Mouse (Mus musculus): ENCODE data around the gene Gimap8. TPM values are rescaled to one million over a fixed set of nuclear protein-coding genes. Genes with fewer than 3 reads are reported as not detected.

The Gimap8 gene
- polyA plus RNA-seq, 1 experiment from 2014 or later: 0.42 TPM

- Histone ChIP-seq H3K4me1 (peaks cover 19% of the 10 kb centered on the region), H3K27ac (replicated peaks) (no peak within 1 kb of the TSS), H3K4me3 (peak within 1 kb of the TSS; percentile 49), H3K36me3 (no peaks in the 10 kb centered on the region), H3K4me2 (replicated peaks) (peak within 1 kb of the TSS; percentile 76), H3K27me3 (peaks cover 18% of the 10 kb centered on the region), H3K9ac (replicated peaks) (peak within 1 kb of the TSS; percentile 50), H3K9me3 (no peaks in the 10 kb centered on the region)
- ATAC-seq (replicated peaks): no peak
- WGBS: 21% methylated on average over 8 of the region's 8 CpGs
These were observed 20.6 kb upstream of the Gimap8 start, which contains the start of gene AI854703 for GRCm38 (mm10) chr6:48626464-48626863. AI854703 (plus strand) TSS chr6:48626764.

GRCm38 (mm10) chr6:48626984-48627383 lies 20.1 kb upstream of the Gimap8 start:
- Histone ChIP-seq H3K36me3 (no peaks in the 10 kb centered on the region), H3K4me3 (peak overlapping the region; percentile 49), H3K9me3 (no peaks in the 10 kb centered on the region), H3K27me3 (peaks cover 18% of the 10 kb centered on the region), H3K27ac (replicated peaks) (no peak overlapping the region), H3K9ac (replicated peaks) (peak overlapping the region; percentile 50), H3K4me1 (peaks cover 19% of the 10 kb centered on the region), H3K4me2 (replicated peaks) (peak overlapping the region; percentile 76)
- peak; percentile 36; the same call in 1 of the 2 replicates for ATAC-seq (replicated peaks)
- WGBS: under 1% methylated on average over 32 of the region's 32 CpGs

- ATAC-seq (replicated peaks): 0 out of 2 replicates have a peak, but pooled peaks have one; percentile 9
- Histone ChIP-seq H3K4me2 (replicated peaks) (peak overlapping the region; percentile 76), H3K9me3 (no peaks in the 10 kb centered on the region), H3K27me3 (peaks cover 18% of the 10 kb centered on the region), H3K4me3 (peak overlapping the region; percentile 49), H3K4me1 (peaks cover 19% of the 10 kb centered on the region), H3K27ac (replicated peaks) (no peak overlapping the region), H3K36me3 (no peaks in the 10 kb centered on the region), H3K9ac (replicated peaks) (peak overlapping the region; percentile 50)
- WGBS: 8% methylated on average over 7 of the region's 7 CpGs
These were observed 19.5 kb upstream of the Gimap8 start for GRCm38 (mm10) chr6:48627511-48627924.

GRCm38 (mm10) chr6:48628377-48628776 lies 18.7 kb upstream of the Gimap8 start:
- H3K27me3 ChIP-seq: peaks cover 18% of the 10 kb centered on the region
- no peak overlapping the region for H3K9ac ChIP-seq (replicated peaks)
- H3K36me3 ChIP-seq: no peaks in the 10 kb centered on the region
- H3K27ac ChIP-seq (replicated peaks): no peak overlapping the region
- H3K4me1 ChIP-seq: peaks cover 19% of the 10 kb centered on the region
- H3K4me2 ChIP-seq (replicated peaks): no peak overlapping the region
- no peaks in the 10 kb centered on the region for H3K9me3 ChIP-seq
- no peak for ATAC-seq (replicated peaks)
- H3K4me3 ChIP-seq: no peak overlapping the region
- 85% methylated on average over 3 of the region's 3 CpGs for WGBS

- Histone ChIP-seq H3K27me3 (peaks cover 18% of the 10 kb centered on the region), H3K9ac (replicated peaks) (peak overlapping the region; percentile 66), H3K4me2 (replicated peaks) (peak overlapping the region; percentile 91), H3K9me3 (no peaks in the 10 kb centered on the region), H3K36me3 (no peaks in the 10 kb centered on the region), H3K27ac (replicated peaks) (peak overlapping the region; percentile 37), H3K4me3 (peak overlapping the region; percentile 54), H3K4me1 (peaks cover 19% of the 10 kb centered on the region)
- ATAC-seq (replicated peaks): peak; percentile 65
- 13% methylated on average over 54 of the region's 54 CpGs for WGBS
These were observed 18.0 kb upstream of the Gimap8 start for GRCm38 (mm10) chr6:48628808-48629660.

- WGBS: 20% methylated on average over 13 of the region's 13 CpGs
- Histone ChIP-seq H3K4me3 (peak overlapping the region; percentile 54), H3K27me3 (peaks cover 18% of the 10 kb centered on the region), H3K36me3 (no peaks in the 10 kb centered on the region), H3K9ac (replicated peaks) (peak overlapping the region; percentile 66), H3K9me3 (no peaks in the 10 kb centered on the region), H3K27ac (replicated peaks) (peak overlapping the region; percentile 37; the same call in 1 of the 2 replicates), H3K4me1 (peaks cover 19% of the 10 kb centered on the region), H3K4me2 (replicated peaks) (peak overlapping the region; percentile 91)
- peak; percentile 7; the same call in 1 of the 2 replicates for ATAC-seq (replicated peaks)
These were observed 17.4 kb upstream of the Gimap8 start for GRCm38 (mm10) chr6:48629661-48630034.

- ATAC-seq (replicated peaks): no peak
- Histone ChIP-seq H3K4me2 (replicated peaks) (no peak overlapping the region), H3K4me1 (peaks cover 19% of the 10 kb centered on the region), H3K27me3 (peaks cover 14% of the 10 kb centered on the region), H3K36me3 (no peaks in the 10 kb centered on the region), H3K4me3 (no peak overlapping the region), H3K9ac (replicated peaks) (no peak overlapping the region), H3K27ac (replicated peaks) (no peak overlapping the region), H3K9me3 (no peaks in the 10 kb centered on the region)
- WGBS: 83% methylated on average over 8 of the region's 8 CpGs
These were observed 16.2 kb upstream of the Gimap8 start for GRCm38 (mm10) chr6:48630831-48631230.

GRCm38 (mm10) chr6:48635105-48635504 lies 11.9 kb upstream of the Gimap8 start:
- no peak for ATAC-seq (replicated peaks)
- Histone ChIP-seq H3K4me3 (no peak overlapping the region), H3K9ac (replicated peaks) (no peak overlapping the region), H3K36me3 (no peaks in the 10 kb centered on the region), H3K4me1 (no peaks in the 10 kb centered on the region), H3K9me3 (no peaks in the 10 kb centered on the region), H3K27me3 (no peaks in the 10 kb centered on the region), H3K4me2 (replicated peaks) (no peak overlapping the region), H3K27ac (replicated peaks) (no peak overlapping the region)
- 90% methylated on average over 2 of the region's 2 CpGs for WGBS

- no peaks in the 10 kb centered on the region for H3K4me1 ChIP-seq
- 55% methylated on average over 6 of the region's 6 CpGs for WGBS
These were observed 10.5 kb upstream of the Gimap8 start for GRCm38 (mm10) chr6:48636515-48636914.

GRCm38 (mm10) chr6:48637811-48638500 lies 9.1 kb upstream of the Gimap8 start:
- no peaks in the 10 kb centered on the region for H3K9me3 ChIP-seq
- H3K4me1 ChIP-seq: no peaks in the 10 kb centered on the region
- no peak overlapping the region for H3K4me2 ChIP-seq (replicated peaks)
- no peaks in the 10 kb centered on the region for H3K27me3 ChIP-seq
- no peak overlapping the region for H3K27ac ChIP-seq (replicated peaks)
- no peak for ATAC-seq (replicated peaks)
- H3K36me3 ChIP-seq: no peaks in the 10 kb centered on the region
- no peak overlapping the region for H3K4me3 ChIP-seq
- H3K9ac ChIP-seq (replicated peaks): no peak overlapping the region
- 67% methylated on average over 6 of the region's 6 CpGs for WGBS

More at GRCm38 (mm10) chr6:48636515-48636914, 10.5 kb upstream of the Gimap8 start:
- Histone ChIP-seq H3K27ac (replicated peaks) (no peak overlapping the region), H3K9ac (replicated peaks) (no peak overlapping the region), H3K36me3 (no peaks in the 10 kb centered on the region), H3K9me3 (no peaks in the 10 kb centered on the region), H3K4me2 (replicated peaks) (no peak overlapping the region), H3K27me3 (no peaks in the 10 kb centered on the region), H3K4me3 (no peak overlapping the region)
- ATAC-seq (replicated peaks): no peak

- no peak overlapping the region for H3K27ac ChIP-seq (replicated peaks)
- WGBS: 72% methylated on average over 2 of the region's 2 CpGs
- H3K9me3 ChIP-seq: no peaks in the 10 kb centered on the region
- H3K9ac ChIP-seq (replicated peaks): no peak overlapping the region
- no peaks in the 10 kb centered on the region for H3K4me1 ChIP-seq
- H3K4me2 ChIP-seq (replicated peaks): no peak overlapping the region
- H3K4me3 ChIP-seq: no peak overlapping the region
- ATAC-seq (replicated peaks): no peak
- H3K27me3 ChIP-seq: no peaks in the 10 kb centered on the region
- H3K36me3 ChIP-seq: no peaks in the 10 kb centered on the region
These were observed 8.5 kb upstream of the Gimap8 start for GRCm38 (mm10) chr6:48638553-48638952.

- no peak overlapping the region for H3K4me2 ChIP-seq (replicated peaks)
- 77% methylated on average over 6 of the region's 6 CpGs for WGBS
- H3K4me1 ChIP-seq: no peaks in the 10 kb centered on the region
- H3K36me3 ChIP-seq: no peaks in the 10 kb centered on the region
- H3K9me3 ChIP-seq: no peaks in the 10 kb centered on the region
- no peak overlapping the region for H3K27ac ChIP-seq (replicated peaks)
- no peaks in the 10 kb centered on the region for H3K27me3 ChIP-seq
- no peak overlapping the region for H3K4me3 ChIP-seq
- H3K9ac ChIP-seq (replicated peaks): no peak overlapping the region
- no peak for ATAC-seq (replicated peaks)
These were observed 5.6 kb upstream of the Gimap8 start for GRCm38 (mm10) chr6:48641391-48641790.
